Mouse (Mus musculus): ENCODE measurements at regions not wholly inside any gene's neighbourhood (a gene's known extent, or its start where the extent isn't known, plus 50 kb on each side); places are given as distances from the start of the nearest gene placed in this dataset.

GRCm38 (mm10) chr4:127763736-127764135 lies 207.0 kb downstream of the CK137956 start:
- ATAC-seq (ENCODE audit: poor library complexity, severe bottlenecking): no peak

GRCm38 (mm10) chr4:127758961-127759360 lies 211.8 kb downstream of the CK137956 start:
- no peak for ATAC-seq (ENCODE audit: poor library complexity, severe bottlenecking)

GRCm38 (mm10) chr4:127756238-127756637 lies 214.5 kb downstream of the CK137956 start:
- ATAC-seq (ENCODE audit: poor library complexity, severe bottlenecking): no peak

GRCm38 (mm10) chr4:127750781-127751180 lies 220.0 kb downstream of the CK137956 start:
- no peak for ATAC-seq (ENCODE audit: poor library complexity, severe bottlenecking)

GRCm38 (mm10) chr4:127747876-127748275 lies 222.9 kb downstream of the CK137956 start:
- no peak for ATAC-seq (ENCODE audit: poor library complexity, severe bottlenecking)

- ATAC-seq (ENCODE audit: poor library complexity, severe bottlenecking): no peak
These were observed 234.0 kb downstream of the CK137956 start for GRCm38 (mm10) chr4:127736781-127737180.

- no peak for ATAC-seq (ENCODE audit: poor library complexity, severe bottlenecking)
These were observed 234.6 kb downstream of the CK137956 start for GRCm38 (mm10) chr4:127736151-127736550.

- no peak for ATAC-seq (ENCODE audit: poor library complexity, severe bottlenecking)
These were observed 236.1 kb downstream of the CK137956 start for GRCm38 (mm10) chr4:127734641-127735040.

GRCm38 (mm10) chr4:127718661-127719060 lies 252.1 kb downstream of the CK137956 start:
- no peak for ATAC-seq (ENCODE audit: poor library complexity, severe bottlenecking)

GRCm38 (mm10) chr4:127712274-127712673 lies 258.5 kb downstream of the CK137956 start:
- ATAC-seq (ENCODE audit: poor library complexity, severe bottlenecking): no peak

- ATAC-seq (ENCODE audit: poor library complexity, severe bottlenecking): no peak
These were observed 259.9 kb downstream of the CK137956 start for GRCm38 (mm10) chr4:127710816-127711215.

GRCm38 (mm10) chr4:127709746-127710145 lies 261.0 kb downstream of the CK137956 start:
- no peak for ATAC-seq (ENCODE audit: poor library complexity, severe bottlenecking)

- ATAC-seq (ENCODE audit: poor library complexity, severe bottlenecking): no peak
These were observed 262.6 kb downstream of the CK137956 start for GRCm38 (mm10) chr4:127708186-127708585.

GRCm38 (mm10) chr4:127707126-127707525 lies 263.6 kb downstream of the CK137956 start:
- no peak for ATAC-seq (ENCODE audit: poor library complexity, severe bottlenecking)

GRCm38 (mm10) chr4:127701651-127702050 lies 269.1 kb downstream of the CK137956 start:
- no peak for ATAC-seq (ENCODE audit: poor library complexity, severe bottlenecking)

- no peak for ATAC-seq (ENCODE audit: poor library complexity, severe bottlenecking)
These were observed 280.8 kb downstream of the CK137956 start for GRCm38 (mm10) chr4:127689986-127690385.

GRCm38 (mm10) chr4:127685021-127685420 lies 285.7 kb downstream of the CK137956 start:
- ATAC-seq (ENCODE audit: poor library complexity, severe bottlenecking): no peak

GRCm38 (mm10) chr4:127679391-127679790 lies 291.4 kb downstream of the CK137956 start:
- no peak for ATAC-seq (ENCODE audit: poor library complexity, severe bottlenecking)

GRCm38 (mm10) chr4:127678437-127678836 lies 292.3 kb downstream of the CK137956 start:
- no peak for ATAC-seq (ENCODE audit: poor library complexity, severe bottlenecking)

GRCm38 (mm10) chr4:127675745-127676315 lies 294.9 kb downstream of the CK137956 start:
- no peak for ATAC-seq (ENCODE audit: poor library complexity, severe bottlenecking)

GRCm38 (mm10) chr4:127659950-127660349 lies 302.0 kb upstream of the Gjb5 start:
- ATAC-seq (ENCODE audit: poor library complexity, severe bottlenecking): no peak

- ATAC-seq (ENCODE audit: poor library complexity, severe bottlenecking): no peak
These were observed 293.6 kb upstream of the Gjb5 start for GRCm38 (mm10) chr4:127651601-127652000.

GRCm38 (mm10) chr4:127648011-127648410 lies 290.0 kb upstream of the Gjb5 start:
- no peak for ATAC-seq (ENCODE audit: poor library complexity, severe bottlenecking)

All from megakaryocyte, adult 5-6 weeks (primary cell).